Mouse (Mus musculus) erythroblast, embryonic 14.5 days (primary cell): Measurements from ENCODE around the gene Tenm4.

Source experiments
- GATA1 ChIP-seq: IDR thresholded peaks from 2 replicates; pipeline ENCODE4 v1.6.1; 2012; ENCODE audit warnings: low read length, inconsistent platforms, mixed read lengths
- TAL1 ChIP-seq: IDR thresholded peaks from 3 replicates; pipeline ENCODE4 v1.6.1; 2012; ENCODE audit warnings: low read length, inconsistent platforms, mixed read lengths

DNA sequence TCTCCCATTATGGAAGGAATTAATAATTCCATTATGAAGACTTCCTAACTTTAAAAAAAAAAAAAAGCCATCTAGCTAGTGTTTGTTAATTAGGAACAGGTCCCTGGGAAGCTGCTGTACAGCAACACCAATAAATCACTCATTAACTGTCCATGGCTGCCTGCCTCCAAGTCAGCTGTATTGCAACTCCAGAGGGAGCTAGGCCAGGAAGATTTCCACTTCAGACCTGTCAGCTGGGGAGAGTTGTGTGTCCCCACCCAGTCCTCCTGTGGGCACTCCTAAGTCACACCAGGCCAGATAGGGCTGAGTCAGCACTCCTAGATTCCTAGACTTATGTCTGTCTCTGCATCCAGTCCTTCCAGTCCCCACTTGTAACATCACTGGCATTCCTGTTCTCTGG, 399.9 kb downstream of the Tenm4 start:
- TF ChIP-seq TAL1 = no peak
- no peak for TF ChIP-seq GATA1
